Mouse (Mus musculus) liver, embryonic 14.5 days (tissue): ENCODE results near the gene Unc13b. TPM values are rescaled to one million over a fixed set of nuclear protein-coding genes. Genes with fewer than 3 reads are reported as not detected.

ENCODE experiments used
- ATAC-seq: fragments of 200-750 bp; cut with Nextera tagmentation; 2 replicates; pipeline ENCODE4 v1.8.0; 2017; ENCODE audit warnings: moderate number of reproducible peaks, mild to moderate bottlenecking, moderate library complexity; ENCODE audit not compliant: insufficient read depth
- DNase-seq, 3 experiments: peaks; one replicate each; pipeline ENCODE4 v3.0.0-alpha.2; 2012 to 2013; ENCODE audit warnings: low read depth in 3 of 3, low spot score in 3 of 3
- H3K27ac ChIP-seq: fragments of 300-500 bp; sonication (generic); 2 replicates; pipeline ENCODE4 v1.5.1; 2014; ENCODE audit warnings: moderate library complexity, mild to moderate bottlenecking, control low read depth, inconsistent platforms
- H3K27me3 ChIP-seq: fragments of 300-500 bp; sonication (generic); 2 replicates; pipeline ENCODE4 v1.6.1; 2014; ENCODE audit warnings: mild to moderate bottlenecking, low read length, moderate library complexity; ENCODE audit not compliant: control insufficient read depth, insufficient read depth
- H3K36me3 ChIP-seq: fragments of 300-500 bp; sonication (generic); replicated peaks from 2 replicates; pipeline ENCODE4 v1.6.1; 2014; ENCODE audit warnings: low read depth; ENCODE audit not compliant: control insufficient read depth, insufficient read depth
- H3K4me1 ChIP-seq, 2 experiments: fragments of 200-500 bp in 1 of 2; fragments of 300-500 bp in 1 of 2; sonication (generic) in 1 of 2; replicated peaks; 2 replicates each; pipeline ENCODE4 v1.6.1; 2012 to 2014; ENCODE audit warnings: antibody characterized with exemption in 1 of 2, inconsistent platforms in 1 of 2, low read length in 1 of 2; ENCODE audit not compliant: control insufficient read depth in 2 of 2, insufficient read depth in 2 of 2
- H3K4me2 ChIP-seq: fragments of 300-500 bp; sonication (generic); 2 replicates; pipeline ENCODE4 v1.6.1; 2014; ENCODE audit warnings: low read depth, mild to moderate bottlenecking, control low read depth, moderate library complexity
- H3K4me3 ChIP-seq, 2 experiments: fragments of 200-500 bp in 1 of 2; fragments of 300-500 bp in 1 of 2; sonication (generic) in 1 of 2; 2 replicates each; pipeline ENCODE4 v1.5.1; 2012 to 2014; ENCODE audit warnings: low read depth in 2 of 2, low read length in 2 of 2, mild to moderate bottlenecking in 2 of 2, control low read depth in 1 of 2, inconsistent platforms in 1 of 2, moderate library complexity in 1 of 2; ENCODE audit not compliant: insufficient read depth in 1 of 2
- H3K9ac ChIP-seq: fragments of 300-500 bp; sonication (generic); replicated peaks from 2 replicates; pipeline ENCODE4 v1.6.1; 2014; ENCODE audit warnings: mild to moderate bottlenecking, control low read depth, moderate library complexity
- H3K9me3 ChIP-seq: fragments of 300-500 bp; sonication (generic); 2 replicates; pipeline ENCODE4 v1.6.1; 2016; ENCODE audit warnings: low read length, mixed read lengths; ENCODE audit not compliant: control insufficient read depth
- CTCF ChIP-seq: IDR thresholded peaks from 2 replicates; pipeline ENCODE4 v1.5.1; 2016; ENCODE audit warnings: antibody characterized with exemption, low read depth, control low read depth
- EP300 ChIP-seq: IDR thresholded peaks from 2 replicates; pipeline ENCODE4 v1.6.1; 2016; ENCODE audit warnings: antibody characterized with exemption, low read depth
- WGBS: fragments of 180-500 bp; shearing (Covaris S2); extraction: QIAGEN DNeasy Blood & Tissue Kit; methylation state at CpG from one replicate; pipeline ENCODE4 v1.1.7; 2014; ENCODE audit not compliant: insufficient replicate concordance; 5-methylcytosine and 5-hydroxymethylcytosine counted together
- polyA plus RNA-seq, 2 experiments: library from polyadenylated mRNA; depleted of rRNA in 1 of 2; stranded (reverse) in 1 of 2; unstranded in 1 of 2; fragments of >200 nt; fragmentation: Nextera tagmentation in 1 of 2; extraction: Ambion mirVana in 1 of 2; gene quantifications; 2 replicates each; pipeline versions ENCODE4 v1.2.1 to v1.2.3; 2012 to 2014

Unc13b gene
- polyA plus RNA-seq, 2 experiments, result 0.19 to 0.59 TPM

DNA sequence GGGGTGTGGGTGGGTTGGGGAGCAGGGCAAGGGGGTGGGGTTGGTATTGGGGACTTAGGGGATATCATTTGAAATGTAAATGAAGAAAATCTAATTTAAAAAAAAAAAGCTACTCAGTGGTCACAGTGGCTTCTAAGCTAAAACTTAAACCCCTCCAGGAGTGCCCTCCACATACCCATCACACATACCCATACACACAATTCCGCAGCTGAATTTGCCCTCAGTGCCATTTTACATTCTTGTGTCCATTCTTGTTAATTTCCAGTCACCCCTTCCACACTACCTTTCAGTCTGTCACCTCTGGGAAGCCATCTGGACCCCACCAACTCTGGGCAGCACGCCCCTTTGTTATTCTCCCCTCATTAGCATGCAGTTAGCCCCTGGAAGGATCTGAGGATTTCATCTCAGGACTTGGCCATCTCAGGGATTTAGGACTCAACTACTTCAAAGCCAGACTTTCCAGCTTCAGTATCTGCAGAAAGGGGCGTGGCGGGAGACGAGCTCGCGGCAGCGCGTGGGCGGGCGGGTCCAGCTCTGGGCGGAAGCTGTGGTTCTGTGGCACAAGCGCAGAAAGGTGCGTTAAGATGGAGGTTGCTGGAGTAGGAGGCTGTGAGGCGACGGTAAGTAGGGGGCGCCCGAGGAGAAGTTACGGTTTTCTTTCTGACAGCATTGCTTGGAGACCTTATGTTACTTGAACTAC, 208.0 kb downstream of the Unc13b start, which contains the start of gene Atp8b5:
Atp8b5 (plus strand) TSS at position 537 of the 700 bp plus-strand sequence.
- no peaks in the 10 kb centered on the region for H3K27me3 ChIP-seq
- no peak for TF ChIP-seq EP300
- peak; percentile 59 for TF ChIP-seq CTCF
- peak within 1 kb of the TSS; percentile 43 for H3K4me2 ChIP-seq
- no peaks in the 10 kb centered on the region for H3K36me3 ChIP-seq
- ATAC-seq, result no peak
- no peak within 1 kb of the TSS for H3K27ac ChIP-seq
- no peak within 1 kb of the TSS for H3K4me3 ChIP-seq
- H3K9me3 ChIP-seq, result no peaks in the 10 kb centered on the region
- DNase-seq, result peak; percentile 36 to 44 (median 39)
- no peak within 1 kb of the TSS for H3K9ac ChIP-seq
- H3K4me1 ChIP-seq, result no peaks in the 10 kb centered on the region; a peak in 1 of 4 replicates
- WGBS, result 2% methylated on average over 19 of the region's 19 CpGs

GRCm38 (mm10) chr4:43267323-43267658, 208.5 kb downstream of the Unc13b start:
- Histone ChIP-seq H3K9me3 (no peaks in the 10 kb centered on the region), H3K4me3 (no peak overlapping the region), H3K9ac (no peak overlapping the region), H3K4me2 (peak overlapping the region; percentile 43), H3K36me3 (no peaks in the 10 kb centered on the region), H3K27me3 (no peaks in the 10 kb centered on the region), H3K27ac (no peak overlapping the region), H3K4me1 (no peaks in the 10 kb centered on the region; a peak in 1 of 4 replicates)
- TF ChIP-seq CTCF (no peak), EP300 (no peak)
- DNase-seq, result no peak
- 22% methylated on average over 2 of the region's 2 CpGs for WGBS
- no peak for ATAC-seq

DNA sequence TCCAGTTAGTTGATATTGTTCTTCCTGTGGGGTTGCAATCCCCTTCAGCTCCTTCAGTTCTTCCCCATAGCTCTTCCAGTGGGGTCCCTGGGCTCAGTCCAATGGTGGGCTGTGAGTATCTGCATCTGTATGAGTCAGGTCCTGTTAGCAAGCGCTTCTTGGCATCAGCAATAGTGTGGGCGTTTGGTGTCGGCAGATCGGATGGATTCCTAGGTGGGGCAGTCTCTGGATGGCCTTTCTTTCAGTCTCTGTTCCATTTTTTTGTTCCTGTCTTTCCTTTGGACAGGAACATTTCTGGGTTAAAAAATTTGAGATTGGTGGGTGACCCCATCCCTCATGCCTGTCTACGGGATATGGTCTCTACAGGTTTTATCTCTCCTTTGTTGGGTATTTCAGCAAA, 226.7 kb downstream of the Unc13b start:
- Histone ChIP-seq H3K4me3 (no peak overlapping the region), H3K4me2 (no peak overlapping the region), H3K36me3 (no peaks in the 10 kb centered on the region), H3K4me1 (no peaks in the 10 kb centered on the region), H3K27me3 (no peaks in the 10 kb centered on the region), H3K9ac (no peak overlapping the region), H3K9me3 (no peaks in the 10 kb centered on the region), H3K27ac (no peak overlapping the region)
- TF ChIP-seq CTCF, result no peak
- no peak for TF ChIP-seq EP300
- ATAC-seq (no peak), DNase-seq (no peak)
- WGBS, result 61% methylated on average over 5 of the region's 5 CpGs

DNA sequence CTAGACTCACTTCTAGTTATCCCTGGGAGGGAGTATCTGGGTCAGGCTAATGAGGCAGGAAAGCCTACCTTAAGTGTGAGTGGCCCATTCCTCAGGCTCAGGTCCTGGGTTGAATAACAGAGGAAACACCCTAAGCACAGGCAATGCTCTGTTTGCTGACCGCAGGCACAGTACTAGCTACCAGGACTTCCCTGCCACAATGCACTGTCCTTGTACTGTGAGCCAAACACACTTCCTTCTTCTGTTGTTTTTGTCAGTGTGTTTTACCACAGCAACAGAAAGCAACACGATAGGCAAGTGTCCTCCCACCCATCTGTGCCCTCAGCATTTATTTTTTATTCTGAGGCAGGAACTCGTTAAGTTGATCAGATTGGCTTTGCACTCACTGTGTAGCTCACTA, 228.6 kb downstream of the Unc13b start:
- H3K9ac ChIP-seq, result no peak overlapping the region
- TF ChIP-seq CTCF, result no peak
- no peak for ATAC-seq
- no peak overlapping the region for H3K4me2 ChIP-seq
- H3K9me3 ChIP-seq, result no peaks in the 10 kb centered on the region
- DNase-seq, result no peak
- H3K4me1 ChIP-seq, result no peaks in the 10 kb centered on the region
- H3K4me3 ChIP-seq, result no peak overlapping the region
- H3K36me3 ChIP-seq, result no peaks in the 10 kb centered on the region
- no peak overlapping the region for H3K27ac ChIP-seq
- WGBS, result 18% methylated on average over 3 of the region's 3 CpGs
- H3K27me3 ChIP-seq, result no peaks in the 10 kb centered on the region

GRCm38 (mm10) chr4:43294001-43294400, 235.2 kb downstream of the Unc13b start:
- H3K27me3 ChIP-seq, result no peaks in the 10 kb centered on the region
- no peak overlapping the region for H3K9ac ChIP-seq
- no peaks in the 10 kb centered on the region for H3K36me3 ChIP-seq
- 26% methylated on average over 6 of the region's 6 CpGs for WGBS
- H3K4me3 ChIP-seq, result no peak overlapping the region
- H3K4me1 ChIP-seq, result no peaks in the 10 kb centered on the region
- no peak for TF ChIP-seq EP300
- peak; percentile 55 for TF ChIP-seq CTCF
- ATAC-seq (no peak), DNase-seq (no peak)
- no peaks in the 10 kb centered on the region for H3K9me3 ChIP-seq
- H3K27ac ChIP-seq, result no peak overlapping the region
- H3K4me2 ChIP-seq, result no peak overlapping the region
